Mouse (Mus musculus): ENCODE measurements around the gene Hmces. TPM values are rescaled to one million over a fixed set of nuclear protein-coding genes. Genes with fewer than 3 reads are reported as not detected.

Hmces gene
- polyA plus RNA-seq, 1 experiment from 2014 or later = 54.7 TPM

GRCm38 (mm10) chr6:87875562-87875961 is 38.2 kb upstream of the Hmces start:
- Histone ChIP-seq H3K27ac (ENCODE audit: low read length) (no peak overlapping the region), H3K9ac (ENCODE audit: low read length) (no peak overlapping the region), H3K4me3 (ENCODE audit: low read length) (no peak overlapping the region), H3K4me2 (ENCODE audit: low read depth, low read length) (no peak overlapping the region), H3K27me3 (ENCODE audit: control insufficient read depth, insufficient read depth, low read depth, low read length) (no peaks in the 10 kb centered on the region; the same call in 1 of the 2 replicates), H3K4me1 (replicated peaks; ENCODE audit: control insufficient read depth, insufficient read depth, low read length) (no peaks in the 10 kb centered on the region), H3K9me3 (ENCODE audit: control insufficient read depth, low read length) (peaks cover 3% of the 10 kb centered on the region; the same call in 1 of the 2 replicates), H3K36me3 (ENCODE audit: control insufficient read depth, insufficient read depth, low read length) (no peaks in the 10 kb centered on the region)
- 77% methylated on average over 7 of the region's 7 CpGs for WGBS
- ATAC-seq (ENCODE audit: low read depth) = no peak

GRCm38 (mm10) chr6:87876068-87876643 is 37.6 kb upstream of the Hmces start:
- WGBS = 63% methylated on average over 13 of the region's 13 CpGs
- no peak overlapping the region for H3K4me3 ChIP-seq (ENCODE audit: low read length)
- no peak overlapping the region for H3K4me2 ChIP-seq (ENCODE audit: low read depth, low read length)
- peaks cover 3% of the 10 kb centered on the region; the same call in 1 of the 2 replicates for H3K9me3 ChIP-seq (ENCODE audit: control insufficient read depth, low read length)
- peak; percentile 41; the same call in 1 of the 2 replicates for ATAC-seq (ENCODE audit: low read depth)
- no peaks in the 10 kb centered on the region; the same call in 1 of the 2 replicates for H3K27me3 ChIP-seq (ENCODE audit: control insufficient read depth, insufficient read depth, low read depth, low read length)
- H3K9ac ChIP-seq (ENCODE audit: low read length) = no peak overlapping the region
- 0 out of 2 replicates have a peak overlapping the region, but pooled peaks have one; percentile 12 for H3K27ac ChIP-seq (ENCODE audit: low read length)
- no peaks in the 10 kb centered on the region for H3K4me1 ChIP-seq (replicated peaks; ENCODE audit: control insufficient read depth, insufficient read depth, low read length)
- H3K36me3 ChIP-seq (ENCODE audit: control insufficient read depth, insufficient read depth, low read length) = no peaks in the 10 kb centered on the region

- ATAC-seq (ENCODE audit: low read depth) = no peak
- Histone ChIP-seq H3K4me3 (ENCODE audit: low read length) (no peak overlapping the region), H3K27ac (ENCODE audit: low read length) (no peak overlapping the region), H3K4me1 (replicated peaks; ENCODE audit: control insufficient read depth, insufficient read depth, low read length) (no peaks in the 10 kb centered on the region), H3K36me3 (ENCODE audit: control insufficient read depth, insufficient read depth, low read length) (no peaks in the 10 kb centered on the region), H3K4me2 (ENCODE audit: low read depth, low read length) (no peak overlapping the region), H3K9me3 (ENCODE audit: control insufficient read depth, low read length) (peaks cover 2% of the 10 kb centered on the region; the same call in 1 of the 2 replicates), H3K27me3 (ENCODE audit: control insufficient read depth, insufficient read depth, low read depth, low read length) (no peaks in the 10 kb centered on the region; the same call in 1 of the 2 replicates), H3K9ac (ENCODE audit: low read length) (no peak overlapping the region)
- whole genome bisulfite sequencing = 16% methylated on average over 4 of the region's 4 CpGs
Measured at GRCm38 (mm10) chr6:87879010-87879409, 34.7 kb upstream of the Hmces start.

GRCm38 (mm10) chr6:87879628-87880027 is 34.1 kb upstream of the Hmces start:
- Histone ChIP-seq H3K4me3 (ENCODE audit: low read length) (no peak overlapping the region), H3K9me3 (ENCODE audit: control insufficient read depth, low read length) (no peaks in the 10 kb centered on the region), H3K4me1 (replicated peaks; ENCODE audit: control insufficient read depth, insufficient read depth, low read length) (no peaks in the 10 kb centered on the region), H3K4me2 (ENCODE audit: low read depth, low read length) (no peak overlapping the region), H3K9ac (ENCODE audit: low read length) (no peak overlapping the region), H3K27ac (ENCODE audit: low read length) (no peak overlapping the region), H3K27me3 (ENCODE audit: control insufficient read depth, insufficient read depth, low read depth, low read length) (no peaks in the 10 kb centered on the region; the same call in 1 of the 2 replicates), H3K36me3 (ENCODE audit: control insufficient read depth, insufficient read depth, low read length) (no peaks in the 10 kb centered on the region)
- WGBS = 64% methylated on average over 3 of the region's 3 CpGs
- ATAC-seq (ENCODE audit: low read depth) = no peak

- Histone ChIP-seq H3K9ac (ENCODE audit: low read length) (no peak overlapping the region), H3K4me1 (replicated peaks; ENCODE audit: control insufficient read depth, insufficient read depth, low read length) (peaks cover 2% of the 10 kb centered on the region), H3K9me3 (ENCODE audit: control insufficient read depth, low read length) (no peaks in the 10 kb centered on the region), H3K36me3 (ENCODE audit: control insufficient read depth, insufficient read depth, low read length) (no peaks in the 10 kb centered on the region), H3K4me3 (ENCODE audit: low read length) (no peak overlapping the region), H3K4me2 (ENCODE audit: low read depth, low read length) (no peak overlapping the region), H3K27ac (ENCODE audit: low read length) (no peak overlapping the region), H3K27me3 (ENCODE audit: control insufficient read depth, insufficient read depth, low read depth, low read length) (no peaks in the 10 kb centered on the region; the same call in 1 of the 2 replicates)
- no peak for ATAC-seq (ENCODE audit: low read depth)
- 49% methylated on average over 3 of the region's 3 CpGs for WGBS
Measured at GRCm38 (mm10) chr6:87882221-87882620, 31.5 kb upstream of the Hmces start.

- ATAC-seq (ENCODE audit: low read depth) = no peak
- Histone ChIP-seq H3K4me3 (ENCODE audit: low read length) (no peak overlapping the region), H3K4me1 (replicated peaks; ENCODE audit: control insufficient read depth, insufficient read depth, low read length) (peaks cover 3% of the 10 kb centered on the region), H3K27me3 (ENCODE audit: control insufficient read depth, insufficient read depth, low read depth, low read length) (no peaks in the 10 kb centered on the region; the same call in 1 of the 2 replicates), H3K27ac (ENCODE audit: low read length) (no peak overlapping the region), H3K36me3 (ENCODE audit: control insufficient read depth, insufficient read depth, low read length) (no peaks in the 10 kb centered on the region), H3K4me2 (ENCODE audit: low read depth, low read length) (no peak overlapping the region), H3K9me3 (ENCODE audit: control insufficient read depth, low read length) (no peaks in the 10 kb centered on the region), H3K9ac (ENCODE audit: low read length) (no peak overlapping the region)
- WGBS = 41% methylated on average over 4 of the region's 4 CpGs
Measured at GRCm38 (mm10) chr6:87882816-87883215, 30.9 kb upstream of the Hmces start.

- H3K27me3 ChIP-seq (ENCODE audit: control insufficient read depth, insufficient read depth, low read depth, low read length) = no peaks in the 10 kb centered on the region
- peaks cover 21% of the 10 kb centered on the region for H3K36me3 ChIP-seq (ENCODE audit: control insufficient read depth, insufficient read depth, low read length)
- H3K9ac ChIP-seq (ENCODE audit: low read length) = no peak overlapping the region; the same call in 1 of the 2 replicates
- WGBS = 19% methylated on average over 1 of the region's 1 CpGs
- no peaks in the 10 kb centered on the region for H3K9me3 ChIP-seq (ENCODE audit: control insufficient read depth, low read length)
- peaks cover 11% of the 10 kb centered on the region for H3K4me1 ChIP-seq (replicated peaks; ENCODE audit: control insufficient read depth, insufficient read depth, low read length)
- no peak overlapping the region for H3K4me3 ChIP-seq (ENCODE audit: low read length)
- peak overlapping the region; percentile 57 for H3K27ac ChIP-seq (ENCODE audit: low read length)
- ATAC-seq (ENCODE audit: low read depth) = no peak
- no peak overlapping the region for H3K4me2 ChIP-seq (ENCODE audit: low read depth, low read length)
Measured at GRCm38 (mm10) chr6:87886721-87887120, 27.0 kb upstream of the Hmces start.

GRCm38 (mm10) chr6:87887594-87888233 is 26.0 kb upstream of the Hmces start, which contains the start of gene Copg1:
TSS of gene Copg1 (plus strand) at chr6:87887814.
- WGBS = under 1% methylated on average over 31 of the region's 31 CpGs
- peak within 1 kb of the TSS; percentile 99 for H3K4me3 ChIP-seq (ENCODE audit: low read length)
- H3K9me3 ChIP-seq (ENCODE audit: control insufficient read depth, low read length) = no peaks in the 10 kb centered on the region
- peak within 1 kb of the TSS; percentile 95 for H3K9ac ChIP-seq (ENCODE audit: low read length)
- H3K27me3 ChIP-seq (ENCODE audit: control insufficient read depth, insufficient read depth, low read depth, low read length) = no peaks in the 10 kb centered on the region
- H3K27ac ChIP-seq (ENCODE audit: low read length) = peak within 1 kb of the TSS; percentile 80
- H3K36me3 ChIP-seq (ENCODE audit: control insufficient read depth, insufficient read depth, low read length) = peaks cover 30% of the 10 kb centered on the region
- peak; percentile 96 for ATAC-seq (ENCODE audit: low read depth)
- H3K4me2 ChIP-seq (ENCODE audit: low read depth, low read length) = peak within 1 kb of the TSS; percentile 85
- H3K4me1 ChIP-seq (replicated peaks; ENCODE audit: control insufficient read depth, insufficient read depth, low read length) = peaks cover 11% of the 10 kb centered on the region

GRCm38 (mm10) chr6:87893931-87894330 is 19.8 kb upstream of the Hmces start:
- Histone ChIP-seq H3K4me3 (ENCODE audit: low read length) (no peak overlapping the region), H3K4me2 (ENCODE audit: low read depth, low read length) (no peak overlapping the region), H3K9me3 (ENCODE audit: control insufficient read depth, low read length) (no peaks in the 10 kb centered on the region), H3K4me1 (replicated peaks; ENCODE audit: control insufficient read depth, insufficient read depth, low read length) (peaks cover 1% of the 10 kb centered on the region), H3K36me3 (ENCODE audit: control insufficient read depth, insufficient read depth, low read length) (peaks cover 72% of the 10 kb centered on the region), H3K27ac (ENCODE audit: low read length) (no peak overlapping the region), H3K27me3 (ENCODE audit: control insufficient read depth, insufficient read depth, low read depth, low read length) (no peaks in the 10 kb centered on the region), H3K9ac (ENCODE audit: low read length) (no peak overlapping the region)
- ATAC-seq (ENCODE audit: low read depth) = no peak
- WGBS = 89% methylated on average over 7 of the region's 7 CpGs

Data from lung, embryonic 16.5 days (tissue).